Mouse (Mus musculus): ENCODE measurements around the gene Prl.
A peak's percentile ranks its signal among the peaks of the same experiment; 100 is the strongest.
"Not testable (repeated sequence)": the region's sequence is repeated elsewhere in the genome, so short reads cannot be mapped to it uniquely, and the experiment has no call there.

Gene Prl

DNA sequence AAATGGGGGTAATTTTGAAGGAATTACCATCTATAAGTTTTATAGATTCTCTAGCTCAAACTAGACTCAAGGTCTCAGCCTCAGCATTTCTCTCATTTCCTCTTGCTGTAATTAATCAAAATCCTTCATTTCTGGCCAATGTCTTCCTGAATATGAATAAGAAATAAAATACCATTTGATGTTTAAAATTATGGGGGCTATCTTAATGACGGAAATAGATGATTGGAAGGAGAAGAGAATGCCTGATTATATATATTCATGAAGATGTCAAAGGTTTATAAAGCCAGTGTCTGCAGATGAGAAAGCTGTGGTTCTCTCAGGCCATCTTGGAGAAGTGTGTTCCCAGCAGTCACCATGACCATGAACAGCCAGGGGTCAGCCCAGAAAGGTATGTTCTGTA is at the start of gene Prl:
Prl (plus strand) TSS at position 301 of the 400 bp plus-strand sequence.
- DNase-seq (ENCODE audit: low spot score) = no peak

- no peak for DNase-seq (ENCODE audit: low spot score)
Observed at GRCm38 (mm10) chr13:27026614-27027013, 30.8 kb upstream of the Prl start.

GRCm38 (mm10) chr13:27027376-27027775 is 30.0 kb upstream of the Prl start:
- DNase-seq (ENCODE audit: low spot score) = peak; percentile 76

GRCm38 (mm10) chr13:27028501-27029240 is 28.7 kb upstream of the Prl start:
- DNase-seq (ENCODE audit: low spot score) = no peak

GRCm38 (mm10) chr13:27031101-27031852 is 26.1 kb upstream of the Prl start:
- DNase-seq (ENCODE audit: low spot score) = peak; percentile 8

- no peak for DNase-seq (ENCODE audit: low spot score)
Observed at GRCm38 (mm10) chr13:27031853-27032240, 25.5 kb upstream of the Prl start.

- DNase-seq (ENCODE audit: low spot score) = no peak
Observed at GRCm38 (mm10) chr13:27032998-27033397, 24.4 kb upstream of the Prl start.

DNA sequence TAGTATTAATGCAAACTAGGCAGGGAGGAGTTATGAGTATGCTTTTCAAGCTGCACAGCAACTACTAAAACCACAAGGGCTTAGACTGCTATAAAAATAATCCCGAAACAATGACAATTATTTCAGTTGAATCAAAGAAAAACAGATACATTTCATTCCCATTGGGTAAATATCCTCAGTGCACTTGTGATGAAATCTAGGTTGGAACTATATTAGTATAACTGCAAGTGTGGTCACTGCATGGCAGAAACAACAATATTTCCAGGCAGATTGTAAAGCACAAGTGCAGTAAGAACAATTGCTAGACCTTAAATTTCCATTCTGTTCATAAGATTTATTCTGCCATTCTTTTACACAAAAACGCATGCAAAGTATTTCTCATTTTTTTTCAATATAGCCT is 15.2 kb upstream of the Prl start:
- DNase-seq (ENCODE audit: low spot score) = no peak

DNA sequence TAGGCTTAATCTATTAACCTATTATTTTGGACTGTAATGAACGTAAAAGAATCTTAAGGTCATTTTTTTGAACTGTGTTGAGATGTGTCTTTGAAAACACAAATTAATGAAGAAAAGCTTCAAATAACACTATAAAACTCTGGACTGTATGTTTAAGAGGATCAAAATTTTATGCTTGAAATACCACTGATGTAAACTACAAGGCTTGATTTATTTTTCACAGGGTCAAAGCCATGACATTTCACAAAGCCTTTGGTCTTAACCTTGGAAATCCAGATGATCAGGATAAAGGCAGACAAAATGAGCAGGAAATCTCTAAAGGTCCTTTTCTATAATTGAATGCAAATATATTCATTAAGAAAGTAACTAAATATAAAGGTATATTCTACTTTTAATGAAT is 14.0 kb upstream of the Prl start:
- DNase-seq (ENCODE audit: low spot score) = no peak

- DNase-seq (ENCODE audit: low spot score) = no peak
Observed at GRCm38 (mm10) chr13:27059177-27059576, 1.8 kb downstream of the Prl start.

GRCm38 (mm10) chr13:27093890-27094289 is 36.5 kb downstream of the Prl start, which contains the start of gene Prl3d1:
Prl3d1 (plus strand) TSS chr13:27094190.
- DNase-seq (ENCODE audit: low spot score) = not testable (repeated sequence)
